Mouse (Mus musculus): Measurements from ENCODE around the gene Traf3ip3.

Traf3ip3 gene

GRCm38 (mm10) chr1:193160317-193161032, 41.0 kb downstream of the Traf3ip3 start:
- in situ Hi-C loops (cut with MboI, MseI), result loop anchor here in 1 of 2 experiments (25.0 kb wide), 1 partner anchor 1573 kb away; the partner anchor contains the start of genes Dtl and Ints7

GRCm38 (mm10) chr1:193159613-193160012, 41.9 kb downstream of the Traf3ip3 start:
- in situ Hi-C loops (cut with MboI, MseI), result loop anchor here in 1 of 2 experiments (25.0 kb wide), 1 partner anchor 1572 kb away; the partner anchor contains the start of genes Dtl and Ints7

- in situ Hi-C loops (cut with MboI, MseI), result loop anchor here in 1 of 2 experiments (25.0 kb wide), 1 partner anchor 1572 kb away; the partner anchor contains the start of genes Dtl and Ints7
Measured at GRCm38 (mm10) chr1:193159163-193159562, 42.3 kb downstream of the Traf3ip3 start.

GRCm38 (mm10) chr1:193157111-193157492, 44.4 kb downstream of the Traf3ip3 start:
- in situ Hi-C loops (cut with MboI, MseI), result loop anchor here in 1 of 2 experiments (25.0 kb wide), 1 partner anchor 1570 kb away; the partner anchor contains the start of genes Dtl and Ints7

- in situ Hi-C loops (cut with MboI, MseI), result loop anchor here in 1 of 2 experiments (25.0 kb wide), 1 partner anchor 1569 kb away; the partner anchor contains the start of genes Dtl and Ints7
Measured at GRCm38 (mm10) chr1:193156316-193157110, 45.0 kb downstream of the Traf3ip3 start.

GRCm38 (mm10) chr1:193153561-193153960, 47.9 kb downstream of the Traf3ip3 start:
- in situ Hi-C loops (cut with MboI, MseI), result loop anchor here in 1 of 2 experiments (25.0 kb wide), 1 partner anchor 1566 kb away; the partner anchor contains the start of genes Dtl and Ints7

GRCm38 (mm10) chr1:193152872-193153271, 48.6 kb downstream of the Traf3ip3 start, which contains the start of gene Irf6:
Gene Irf6, plus strand, starts transcription at chr1:193153111.
- in situ Hi-C loops (cut with MboI, MseI), result loop anchor here in 1 of 2 experiments (25.0 kb wide), 1 partner anchor 1566 kb away; the partner anchor contains the start of genes Dtl and Ints7

- in situ Hi-C loops (cut with MboI, MseI), result loop anchor here in 1 of 2 experiments (25.0 kb wide), 1 partner anchor 1564 kb away; the partner anchor contains the start of genes Dtl and Ints7
Measured at GRCm38 (mm10) chr1:193151134-193151533, 50.4 kb downstream of the Traf3ip3 start.

- in situ Hi-C loops (cut with MboI, MseI), result no loop called here
Measured at GRCm38 (mm10) chr1:193149231-193149630, 52.3 kb downstream of the Traf3ip3 start.

GRCm38 (mm10) chr1:193146416-193146815, 55.1 kb downstream of the Traf3ip3 start:
- in situ Hi-C loops (cut with MboI, MseI), result no loop called here

GRCm38 (mm10) chr1:193145101-193145500, 56.4 kb downstream of the Traf3ip3 start:
- in situ Hi-C loops (cut with MboI, MseI), result no loop called here

GRCm38 (mm10) chr1:193144516-193144915, 57.0 kb downstream of the Traf3ip3 start:
- in situ Hi-C loops (cut with MboI, MseI), result no loop called here

- in situ Hi-C loops (cut with MboI, MseI), result no loop called here
Measured at GRCm38 (mm10) chr1:193142517-193143062, 58.9 kb downstream of the Traf3ip3 start.

GRCm38 (mm10) chr1:193141118-193141517, 60.4 kb downstream of the Traf3ip3 start:
- in situ Hi-C loops (cut with MboI, MseI), result no loop called here

- in situ Hi-C loops (cut with MboI, MseI), result loop anchor here in 1 of 2 experiments (10.0 kb wide), 1 partner anchor 394 kb away; no protein-coding TSS in a partner anchor
Measured at GRCm38 (mm10) chr1:193138669-193139068, 62.8 kb downstream of the Traf3ip3 start.

- in situ Hi-C loops (cut with MboI, MseI), result loop anchor here in 1 of 2 experiments (10.0 kb wide), 1 partner anchor 393 kb away; no protein-coding TSS in a partner anchor
Measured at GRCm38 (mm10) chr1:193138087-193138486, 63.4 kb downstream of the Traf3ip3 start.

- in situ Hi-C loops (cut with MboI, MseI), result loop anchor here in 1 of 2 experiments (5.0 to 10.0 kb wide), 2 partner anchors 34 to 389 kb away; partner anchors contain the start of gene A130010J15Rik
Measured at GRCm38 (mm10) chr1:193133726-193134125, 67.8 kb downstream of the Traf3ip3 start.

GRCm38 (mm10) chr1:193132385-193132784, 69.1 kb downstream of the Traf3ip3 start:
- in situ Hi-C loops (cut with MboI, MseI), result loop anchor here in 1 of 2 experiments (5.0 to 10.0 kb wide), 2 partner anchors 35 to 388 kb away; partner anchors contain the start of gene A130010J15Rik

GRCm38 (mm10) chr1:193131311-193131948, 70.1 kb downstream of the Traf3ip3 start:
- in situ Hi-C loops (cut with MboI, MseI), result loop anchor here in 1 of 2 experiments (5.0 to 10.0 kb wide), 2 partner anchors 36 to 387 kb away; partner anchors contain the start of gene A130010J15Rik

GRCm38 (mm10) chr1:193130839-193131238, 70.7 kb downstream of the Traf3ip3 start:
- in situ Hi-C loops (cut with MboI, MseI), result loop anchor here in 1 of 2 experiments (5.0 to 10.0 kb wide), 2 partner anchors 36 to 386 kb away; partner anchors contain the start of gene A130010J15Rik
